ENCODE assay signal across 8 mouse cellular contexts in the genomic region with DNA sequence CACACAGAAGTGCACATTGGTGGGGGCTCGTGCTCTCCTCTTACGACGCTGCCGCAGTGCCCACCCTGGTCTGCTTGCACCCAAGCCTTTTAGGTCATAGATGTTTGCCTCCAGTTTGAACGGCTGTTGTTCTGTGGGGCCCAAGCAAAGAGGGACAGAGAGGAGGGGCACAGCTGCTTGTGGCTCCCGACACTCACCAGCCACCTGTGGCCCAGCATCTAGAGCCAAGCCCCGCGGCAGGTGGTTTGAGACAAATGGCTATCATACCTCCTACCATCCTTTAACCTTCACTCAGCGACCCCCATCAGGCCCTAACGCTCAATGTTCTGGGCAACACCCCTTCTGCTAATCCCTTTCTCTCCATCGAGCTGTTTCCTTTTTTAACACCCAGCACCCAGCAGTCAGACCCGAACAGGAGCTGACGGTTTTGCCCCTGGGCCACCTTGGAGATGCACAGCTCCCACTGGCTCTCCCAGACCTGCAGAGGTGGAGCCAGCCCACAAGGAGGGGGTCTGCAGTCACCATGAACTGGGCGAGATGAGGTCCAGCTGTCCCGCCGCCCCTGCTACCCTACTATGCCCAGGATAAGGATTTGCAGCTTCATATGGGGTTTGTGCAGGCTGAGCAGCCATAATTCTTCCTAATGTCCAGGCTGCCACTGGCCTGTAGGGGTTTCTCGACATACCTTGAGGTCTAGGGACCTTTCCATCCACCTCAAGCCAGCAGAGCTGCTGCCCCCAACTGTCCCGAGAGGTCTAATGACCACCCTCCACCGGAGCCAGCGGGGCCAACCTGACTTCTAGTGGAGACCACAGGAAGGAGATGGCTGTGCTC. TPM values are rescaled to one million over a fixed set of nuclear protein-coding genes. Genes with fewer than 3 reads are reported as not detected.
A peak's percentile ranks its signal among the peaks of the same experiment; 100 is the strongest.
DNase-seq lines count a peak whose midpoint lies in the region; ATAC-seq lines count a peak whose summit lies in the region.

No protein-coding gene starts in this region.

- no peak overlapping the region for H3K27ac ChIP-seq in kidney, embryonic 15.5 days
- H3K27ac ChIP-seq in heart, embryonic 11.5 days (ENCODE audit: low read depth, low read length): no peak overlapping the region

- ATAC-seq in kidney, embryonic 15.5 days (replicated peaks; ENCODE audit: low FRiP score): peak; percentile 50; the same call in 1 of the 2 replicates
- no peak for ATAC-seq in heart, embryonic 11.5 days (replicated peaks; ENCODE audit: insufficient number of reproducible peaks, low FRiP score, low TSS enrichment)

- no peak for DNase-seq in kidney, postnatal 4 days
- peak; percentile 33 to 35 for DNase-seq in frontal cortex, postnatal 25 days (ENCODE audit: low spot score in 2 of 2)
- DNase-seq in left cerebral cortex, postnatal 4 days: peak; percentile 39
- DNase-seq in right cerebral cortex, postnatal 25 days: peak; percentile 66
- no peak for DNase-seq in gastrocnemius, adult 8-10 months (ENCODE audit: low spot score in 2 of 2)
- DNase-seq in kidney, adult 8-10 months: no peak

- no peak overlapping the region for H3K4me2 ChIP-seq in kidney, embryonic 15.5 days
- no peak overlapping the region for H3K4me2 ChIP-seq in heart, embryonic 11.5 days

- intact Hi-C loops in left cerebral cortex, postnatal 4 days (cut with DNase I): no loop called here

- H3K4me3 ChIP-seq in kidney, embryonic 15.5 days (replicated peaks): peak overlapping the region; percentile 19; the same call in 1 of the 2 replicates
- H3K4me3 ChIP-seq in heart, embryonic 11.5 days (ENCODE audit: low read depth, low read length): no peak overlapping the region

- WGBS in kidney, embryonic 15.5 days: 13% methylated on average over 20 of the region's 20 CpGs
- WGBS in heart, embryonic 11.5 days (ENCODE audit: insufficient replicate concordance): 22% methylated on average over 20 of the region's 20 CpGs

- H3K9ac ChIP-seq in kidney, embryonic 15.5 days: no peak overlapping the region
- H3K9ac ChIP-seq in heart, embryonic 11.5 days (ENCODE audit: low read depth, low read length): no peak overlapping the region

- peaks cover 21% of the 10 kb centered on the region for H3K4me1 ChIP-seq in kidney, embryonic 15.5 days
- no peaks in the 10 kb centered on the region for H3K4me1 ChIP-seq in heart, embryonic 11.5 days (ENCODE audit: control insufficient read depth, insufficient read depth, low read length)

- H3K36me3 ChIP-seq in kidney, embryonic 15.5 days: no peaks in the 10 kb centered on the region
- H3K36me3 ChIP-seq in heart, embryonic 11.5 days (ENCODE audit: control insufficient read depth, insufficient read depth, low read length): no peaks in the 10 kb centered on the region

- H3K9me3 ChIP-seq in kidney, embryonic 15.5 days (replicated peaks): no peaks in the 10 kb centered on the region
- no peaks in the 10 kb centered on the region for H3K9me3 ChIP-seq in heart, embryonic 11.5 days (replicated peaks; ENCODE audit: control insufficient read depth, low read length)

- H3K27me3 ChIP-seq in kidney, embryonic 15.5 days: peaks cover 52% of the 10 kb centered on the region
- peaks cover 44% of the 10 kb centered on the region for H3K27me3 ChIP-seq in heart, embryonic 11.5 days (ENCODE audit: control insufficient read depth, insufficient read depth, low read length)

RNA-seq across cellular contexts. Expression of a gene that starts 0.7 kb away (rescaled TPM):
- polyA plus RNA-seq in kidney, embryonic 15.5 days (2015; fragmentation: Nextera tagmentation; extraction: Ambion mirVana): 1.4 and 2.1 TPM in 2 replicates
- total RNA-seq in left cerebral cortex, postnatal 4 days (2021): 100 to 1,000 TPM; 185 to 208 TPM
- polyA plus RNA-seq in heart, embryonic 11.5 days (2014; fragmentation: Nextera tagmentation; extraction: Ambion mirVana): 0.24 and 0.54 TPM in 2 replicates
- total RNA-seq in gastrocnemius, adult 8-10 months (2022): under 1 TPM; 0.29 to 0.78 (median 0.47) TPM

RNA-seq across cellular contexts. Expression of a gene that starts 11.6 kb away (rescaled TPM):
- polyA plus RNA-seq in kidney, embryonic 15.5 days (2015; fragmentation: Nextera tagmentation; extraction: Ambion mirVana): 0.28 TPM in 1 of 2 replicates, not detected in the other
- total RNA-seq in left cerebral cortex, postnatal 4 days (2021): not detected
- not detected in 2 replicates for polyA plus RNA-seq in heart, embryonic 11.5 days (2014; fragmentation: Nextera tagmentation; extraction: Ambion mirVana)
- total RNA-seq in gastrocnemius, adult 8-10 months (2022): not detected

RNA-seq across cellular contexts. Expression of a gene that starts 20.6 kb away (rescaled TPM):
- 34.7 and 35.8 TPM in 2 replicates for polyA plus RNA-seq in kidney, embryonic 15.5 days (2015; fragmentation: Nextera tagmentation; extraction: Ambion mirVana)
- 10 to 100 TPM; 10.4 to 15.3 TPM for total RNA-seq in left cerebral cortex, postnatal 4 days (2021)
- 69.3 and 71.7 TPM in 2 replicates for polyA plus RNA-seq in heart, embryonic 11.5 days (2014; fragmentation: Nextera tagmentation; extraction: Ambion mirVana)
- total RNA-seq in gastrocnemius, adult 8-10 months (2022): 10 to 100 TPM; 28.9 to 41.2 (median 36.3) TPM

RNA-seq across cellular contexts. Expression of a gene that starts 32.7 kb away (rescaled TPM):
- polyA plus RNA-seq in kidney, embryonic 15.5 days (2015; fragmentation: Nextera tagmentation; extraction: Ambion mirVana): not detected in 2 replicates
- 1 to 10 TPM; 2.3 to 2.5 TPM for total RNA-seq in left cerebral cortex, postnatal 4 days (2021)
- polyA plus RNA-seq in heart, embryonic 11.5 days (2014; fragmentation: Nextera tagmentation; extraction: Ambion mirVana): 0.14 TPM in 1 of 2 replicates, not detected in the other
- total RNA-seq in gastrocnemius, adult 8-10 months (2022): not detected

RNA-seq across cellular contexts. Expression of a gene that starts 34.0 kb away (rescaled TPM):
- polyA plus RNA-seq in kidney, embryonic 15.5 days (2015; fragmentation: Nextera tagmentation; extraction: Ambion mirVana): 18.0 and 23.3 TPM in 2 replicates
- total RNA-seq in left cerebral cortex, postnatal 4 days (2021): 1 to 10 TPM; 6.1 to 6.8 TPM
- 17.1 and 19.0 TPM in 2 replicates for polyA plus RNA-seq in heart, embryonic 11.5 days (2014; fragmentation: Nextera tagmentation; extraction: Ambion mirVana)
- 1 to 10 TPM; 1.5 to 4.3 (median 4.1) TPM for total RNA-seq in gastrocnemius, adult 8-10 months (2022)

Comparison
In these comparisons a context has a peak if more than half of its experiments do, and no peak if none do; other contexts are left out.
1. DNase-seq: peak in frontal cortex, postnatal 25 days (2 of 2), left cerebral cortex, postnatal 4 days (single experiment) and right cerebral cortex, postnatal 25 days (single experiment); none in kidney, postnatal 4 days (0 of 2), gastrocnemius, adult 8-10 months (0 of 2) and kidney, adult 8-10 months (0 of 2).
2. RNA of a gene that starts 0.7 kb away (total RNA-seq): 185 to 208 TPM in left cerebral cortex, postnatal 4 days; 0.29 to 0.78 TPM in gastrocnemius, adult 8-10 months; every median in the first group is over 100 times any median in the second.